Mouse (Mus musculus) midbrain, embryonic 11.5 days (tissue): ENCODE measurements around the gene Mettl5. TPM values are rescaled to one million over a fixed set of nuclear protein-coding genes. Genes with fewer than 3 reads are reported as not detected.
A peak's percentile ranks its signal among the peaks of the same experiment; 100 is the strongest.

Experiments used
- ATAC-seq: fragments of 200-750 bp; cut with Nextera tagmentation; 2 replicates; pipeline ENCODE4 v1.8.0; 2017; ENCODE audit warnings: moderate TSS enrichment, moderate library complexity; ENCODE audit not compliant: low FRiP score
- DNase-seq: peaks from one replicate; pipeline ENCODE4 v3.0.0; 2015; ENCODE audit warnings: low spot score; ENCODE audit errors: missing footprints
- H3K27ac ChIP-seq: fragments of 300-500 bp; sonication (generic); 2 replicates; pipeline ENCODE4 v1.5.1; 2014; ENCODE audit warnings: low read depth, low read length
- H3K27me3 ChIP-seq: fragments of 300-500 bp; sonication (generic); 2 replicates; pipeline ENCODE4 v1.6.1; 2014; ENCODE audit warnings: mild to moderate bottlenecking, low read length, moderate library complexity, mixed read lengths; ENCODE audit not compliant: control insufficient read depth, insufficient read depth
- H3K36me3 ChIP-seq: fragments of 300-500 bp; sonication (generic); 2 replicates; pipeline ENCODE4 v1.6.1; 2014; ENCODE audit warnings: mild to moderate bottlenecking, low read length, moderate library complexity, mixed read lengths; ENCODE audit not compliant: control insufficient read depth, insufficient read depth
- H3K4me1 ChIP-seq: fragments of 300-500 bp; sonication (generic); 2 replicates; pipeline ENCODE4 v1.6.1; 2014; ENCODE audit warnings: low read length; ENCODE audit not compliant: control insufficient read depth, insufficient read depth
- H3K4me2 ChIP-seq: fragments of 300-500 bp; sonication (generic); 2 replicates; pipeline ENCODE4 v1.6.1; 2014; ENCODE audit warnings: mild to moderate bottlenecking, moderate library complexity
- H3K4me3 ChIP-seq: fragments of 300-500 bp; sonication (generic); 2 replicates; pipeline ENCODE4 v1.5.1; 2014; ENCODE audit warnings: low read depth, low read length
- H3K9ac ChIP-seq: fragments of 300-500 bp; sonication (generic); 2 replicates; pipeline ENCODE4 v1.6.1; 2014; ENCODE audit warnings: low read length
- H3K9me3 ChIP-seq: fragments of 300-500 bp; sonication (generic); 2 replicates; pipeline ENCODE4 v1.6.1; 2016; ENCODE audit warnings: low read length; ENCODE audit not compliant: control insufficient read depth
- WGBS: fragments of 180-500 bp; shearing (Covaris S2); extraction: QIAGEN DNeasy Blood & Tissue Kit; methylation state at CpG from one replicate; pipeline ENCODE4 v1.1.7; 2014; 5-methylcytosine and 5-hydroxymethylcytosine counted together
- polyA plus RNA-seq: library from polyadenylated mRNA; unstranded; fragments of >200 nt; fragmentation: Nextera tagmentation; extraction: Ambion mirVana; gene quantifications from 2 replicates; pipeline ENCODE4 v1.2.1, GENCODE M21; 2014

Gene Mettl5
- polyA plus RNA-seq, 1 experiment from 2014 or later: 37.6 TPM

DNA sequence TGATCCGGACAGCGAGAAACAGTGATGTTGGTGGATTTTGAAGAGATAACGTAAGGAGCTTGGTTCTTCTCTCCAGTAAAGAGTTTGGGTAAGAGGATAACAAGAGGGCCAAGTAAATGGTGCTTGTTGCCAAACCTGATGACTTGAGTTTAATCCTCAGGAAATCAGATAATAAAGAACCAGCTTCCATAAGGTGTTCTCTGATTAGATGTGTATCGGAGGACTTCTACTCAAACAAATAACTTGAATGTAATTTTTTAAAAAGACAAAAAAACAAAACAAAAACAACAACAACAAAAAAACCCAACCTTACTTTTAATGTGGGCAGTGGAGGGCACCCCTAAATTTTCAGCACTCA lies 10.8 kb upstream of the Mettl5 start:
- ATAC-seq: no peak
- Histone ChIP-seq H3K4me2 (no peak overlapping the region), H3K9ac (no peak overlapping the region), H3K36me3 (no peaks in the 10 kb centered on the region), H3K4me1 (peaks cover 7% of the 10 kb centered on the region), H3K9me3 (no peaks in the 10 kb centered on the region), H3K27me3 (no peaks in the 10 kb centered on the region), H3K4me3 (no peak overlapping the region), H3K27ac (no peak overlapping the region)
- DNase-seq: no peak
- 91% methylated on average over 4 of the region's 4 CpGs for WGBS

DNA sequence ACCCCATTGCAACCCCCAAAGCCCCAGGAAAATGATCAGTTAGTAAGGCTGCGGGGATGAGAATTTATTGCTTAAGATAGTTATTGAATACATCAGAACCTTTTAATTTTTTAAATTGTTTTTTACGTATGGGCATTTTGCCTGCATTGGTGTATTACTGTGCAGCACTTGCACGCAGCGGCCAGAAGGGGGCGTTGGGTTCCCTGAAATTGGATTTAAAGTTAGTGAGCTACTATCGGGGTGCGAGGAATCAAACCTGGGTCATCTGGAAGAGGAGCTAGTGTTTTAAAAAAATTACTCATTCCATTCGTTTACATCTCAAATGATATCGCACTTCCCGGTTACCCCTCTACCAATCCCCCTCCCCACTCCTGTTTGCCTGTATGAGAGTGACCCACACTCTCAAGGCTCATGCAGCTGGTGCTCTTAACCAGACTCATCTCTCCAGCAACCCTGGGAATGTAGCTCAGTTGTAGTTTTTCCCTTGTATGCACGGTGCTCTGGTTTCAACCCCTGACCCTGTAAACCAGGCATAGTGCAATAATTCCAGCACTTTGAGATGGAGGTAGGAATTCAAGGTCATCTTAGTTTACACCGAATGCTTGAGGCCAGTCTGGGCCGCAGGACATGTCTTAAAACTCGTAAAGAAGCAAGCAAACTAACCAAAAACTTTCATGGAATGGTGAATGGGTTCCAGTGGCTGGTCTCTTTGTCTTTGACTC lies 10.2 kb upstream of the Mettl5 start:
- Histone ChIP-seq H3K27me3 (no peaks in the 10 kb centered on the region), H3K9ac (no peak overlapping the region), H3K9me3 (no peaks in the 10 kb centered on the region), H3K4me1 (peaks cover 7% of the 10 kb centered on the region), H3K4me2 (no peak overlapping the region), H3K27ac (no peak overlapping the region), H3K4me3 (no peak overlapping the region), H3K36me3 (no peaks in the 10 kb centered on the region)
- WGBS: 59% methylated on average over 14 of the region's 14 CpGs
- no peak for ATAC-seq
- DNase-seq: peak; percentile 73

DNA sequence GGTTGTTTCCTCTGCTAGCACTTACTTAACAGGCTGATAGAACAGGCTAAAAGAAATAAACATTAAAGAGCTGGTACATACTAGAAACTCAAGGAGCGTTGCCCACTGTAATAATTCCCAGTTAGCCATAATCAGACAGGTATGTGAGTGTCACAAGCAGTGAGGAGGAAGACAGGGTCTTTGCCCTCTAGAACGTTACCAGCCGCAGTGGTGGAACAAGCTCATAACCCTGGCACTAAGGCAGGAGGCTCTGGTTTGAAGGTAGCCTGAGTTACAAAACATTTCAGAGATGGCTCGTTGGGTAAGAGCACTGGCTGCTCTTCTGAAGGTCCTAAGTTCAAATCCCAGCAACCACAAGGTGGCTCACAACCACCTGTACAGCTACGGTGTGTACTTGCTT lies 8.5 kb upstream of the Mettl5 start:
- H3K4me1 ChIP-seq: peaks cover 6% of the 10 kb centered on the region
- H3K36me3 ChIP-seq: no peaks in the 10 kb centered on the region
- no peak overlapping the region for H3K9ac ChIP-seq
- WGBS: 93% methylated on average over 5 of the region's 5 CpGs
- no peak overlapping the region for H3K4me2 ChIP-seq
- ATAC-seq: no peak
- no peak overlapping the region for H3K27ac ChIP-seq
- H3K9me3 ChIP-seq: no peaks in the 10 kb centered on the region
- no peak overlapping the region for H3K4me3 ChIP-seq
- peak; percentile 70 for DNase-seq
- H3K27me3 ChIP-seq: no peaks in the 10 kb centered on the region

- H3K4me1 ChIP-seq: no peaks in the 10 kb centered on the region
- H3K27me3 ChIP-seq: no peaks in the 10 kb centered on the region
- H3K9ac ChIP-seq: no peak overlapping the region
- no peak overlapping the region for H3K27ac ChIP-seq
- no peaks in the 10 kb centered on the region for H3K9me3 ChIP-seq
- no peaks in the 10 kb centered on the region for H3K36me3 ChIP-seq
- no peak overlapping the region for H3K4me2 ChIP-seq
- WGBS: 92% methylated on average over 1 of the region's 1 CpGs
- DNase-seq (peak; percentile 6), ATAC-seq (no peak)
- H3K4me3 ChIP-seq: no peak overlapping the region
These were observed 7.7 kb upstream of the Mettl5 start for GRCm38 (mm10) chr2:69893145-69893544.

- no peak overlapping the region for H3K9ac ChIP-seq
- H3K9me3 ChIP-seq: no peaks in the 10 kb centered on the region
- ATAC-seq (no peak), DNase-seq (no peak)
- no peaks in the 10 kb centered on the region for H3K27me3 ChIP-seq
- H3K4me3 ChIP-seq: no peak overlapping the region
- no peak overlapping the region for H3K4me2 ChIP-seq
- H3K27ac ChIP-seq: no peak overlapping the region
- 73% methylated on average over 7 of the region's 7 CpGs for WGBS
- no peaks in the 10 kb centered on the region for H3K4me1 ChIP-seq
- no peaks in the 10 kb centered on the region for H3K36me3 ChIP-seq
These were observed 5.4 kb upstream of the Mettl5 start for GRCm38 (mm10) chr2:69890843-69891242.

GRCm38 (mm10) chr2:69888957-69889356 lies 3.5 kb upstream of the Mettl5 start:
- DNase-seq (no peak), ATAC-seq (no peak)
- 80% methylated on average over 2 of the region's 2 CpGs for whole genome bisulfite sequencing
- peaks cover 5% of the 10 kb centered on the region; the same call in 1 of the 2 replicates for H3K4me1 ChIP-seq
- no peak overlapping the region for H3K9ac ChIP-seq
- no peak overlapping the region for H3K27ac ChIP-seq
- H3K4me3 ChIP-seq: no peak overlapping the region
- no peak overlapping the region for H3K4me2 ChIP-seq
- H3K27me3 ChIP-seq: no peaks in the 10 kb centered on the region
- H3K36me3 ChIP-seq: no peaks in the 10 kb centered on the region
- H3K9me3 ChIP-seq: no peaks in the 10 kb centered on the region

DNA sequence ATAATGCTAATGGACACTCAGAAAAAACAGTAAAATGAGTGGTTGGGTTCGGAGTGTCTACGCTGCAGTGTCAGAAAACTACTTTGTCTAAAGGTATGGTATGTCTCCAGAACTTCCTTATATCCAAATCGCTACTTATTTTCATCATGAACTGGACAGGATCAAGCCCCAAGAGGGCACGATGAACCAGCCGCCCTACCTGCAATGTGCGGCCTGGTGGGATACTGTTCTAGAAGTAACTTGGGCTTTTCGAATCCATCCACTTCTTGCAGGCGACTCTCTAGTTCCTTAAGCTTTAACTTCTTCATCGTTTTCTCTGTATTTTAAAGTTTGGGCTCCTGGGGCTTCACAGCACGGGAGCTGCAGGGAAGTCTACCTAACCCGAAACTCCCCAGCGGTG lies 365 bp downstream of the Mettl5 start:
- no peak overlapping the region for H3K27ac ChIP-seq
- peaks cover 5% of the 10 kb centered on the region; the same call in 1 of the 2 replicates for H3K4me1 ChIP-seq
- no peaks in the 10 kb centered on the region for H3K27me3 ChIP-seq
- peak overlapping the region; percentile 88 for H3K9ac ChIP-seq
- no peaks in the 10 kb centered on the region for H3K36me3 ChIP-seq
- peak overlapping the region; percentile 60 for H3K4me3 ChIP-seq
- peak overlapping the region; percentile 87 for H3K4me2 ChIP-seq
- no peaks in the 10 kb centered on the region for H3K9me3 ChIP-seq
- WGBS: 6% methylated on average over 12 of the region's 12 CpGs
- peak; percentile 47 for ATAC-seq
- DNase-seq: no peak

GRCm38 (mm10) chr2:69884581-69884980 lies 834 bp downstream of the Mettl5 start:
- Histone ChIP-seq H3K9me3 (no peaks in the 10 kb centered on the region), H3K27ac (no peak overlapping the region), H3K4me2 (peak overlapping the region; percentile 87), H3K4me1 (peaks cover 5% of the 10 kb centered on the region; the same call in 1 of the 2 replicates), H3K36me3 (no peaks in the 10 kb centered on the region), H3K27me3 (no peaks in the 10 kb centered on the region), H3K4me3 (peak overlapping the region; percentile 60), H3K9ac (peak overlapping the region; percentile 88)
- 65% methylated on average over 6 of the region's 6 CpGs for WGBS
- no peak for ATAC-seq
- no peak for DNase-seq

GRCm38 (mm10) chr2:69883990-69884391 lies 1.4 kb downstream of the Mettl5 start:
- 72% methylated on average over 2 of the region's 2 CpGs for WGBS
- Histone ChIP-seq H3K27ac (no peak overlapping the region), H3K4me2 (no peak overlapping the region), H3K4me3 (no peak overlapping the region), H3K36me3 (no peaks in the 10 kb centered on the region), H3K27me3 (no peaks in the 10 kb centered on the region), H3K9ac (no peak overlapping the region), H3K4me1 (peaks cover 5% of the 10 kb centered on the region; the same call in 1 of the 2 replicates), H3K9me3 (no peaks in the 10 kb centered on the region)
- DNase-seq (no peak), ATAC-seq (no peak)
